Mouse (Mus musculus): ENCODE results near the gene Ehd1.

Ehd1 gene

GRCm38 (mm10) chr19:6333761-6334595, 57.5 kb downstream of the Ehd1 start:
- DNase-seq (ENCODE audit: low read depth, low spot score): no peak

GRCm38 (mm10) chr19:6334673-6335457, 58.3 kb downstream of the Ehd1 start, which contains the start of gene Men1:
Men1 (plus strand) TSS chr19:6334979.
- DNase-seq (ENCODE audit: low read depth, low spot score): peak; percentile 98

GRCm38 (mm10) chr19:6335458-6335827, 58.9 kb downstream of the Ehd1 start:
- DNase-seq (ENCODE audit: low read depth, low spot score): peak; percentile 35

- DNase-seq (ENCODE audit: low read depth, low spot score): no peak
Observed at GRCm38 (mm10) chr19:6336920-6337319, 60.4 kb downstream of the Ehd1 start.

GRCm38 (mm10) chr19:6338171-6338570, 61.6 kb downstream of the Ehd1 start:
- DNase-seq (ENCODE audit: low read depth, low spot score): no peak

- DNase-seq (ENCODE audit: low read depth, low spot score): no peak
Observed at GRCm38 (mm10) chr19:6338716-6339115, 62.2 kb downstream of the Ehd1 start.

GRCm38 (mm10) chr19:6339191-6339590, 62.7 kb downstream of the Ehd1 start:
- no peak for DNase-seq (ENCODE audit: low read depth, low spot score)

- DNase-seq (ENCODE audit: low read depth, low spot score): peak; percentile 75
Observed at GRCm38 (mm10) chr19:6339890-6340504, 63.5 kb downstream of the Ehd1 start.

- peak; percentile 87 for DNase-seq (ENCODE audit: low read depth, low spot score)
Observed at GRCm38 (mm10) chr19:6340524-6341452, 64.3 kb downstream of the Ehd1 start, which contains the start of gene Map4k2. Map4k2 (plus strand) TSS chr19:6341135.

- no peak for DNase-seq (ENCODE audit: low read depth, low spot score)
Observed at GRCm38 (mm10) chr19:6341453-6342077, 65.0 kb downstream of the Ehd1 start.

GRCm38 (mm10) chr19:6342276-6342933, 65.9 kb downstream of the Ehd1 start:
- no peak for DNase-seq (ENCODE audit: low read depth, low spot score)

GRCm38 (mm10) chr19:6343066-6343925, 66.8 kb downstream of the Ehd1 start:
- DNase-seq (ENCODE audit: low read depth, low spot score): no peak

- no peak for DNase-seq (ENCODE audit: low read depth, low spot score)
Observed at GRCm38 (mm10) chr19:6343996-6344395, 67.5 kb downstream of the Ehd1 start.

GRCm38 (mm10) chr19:6346023-6346422, 69.5 kb downstream of the Ehd1 start:
- DNase-seq (ENCODE audit: low read depth, low spot score): no peak

GRCm38 (mm10) chr19:6346661-6347060, 70.1 kb downstream of the Ehd1 start:
- no peak for DNase-seq (ENCODE audit: low read depth, low spot score)

GRCm38 (mm10) chr19:6347615-6348014, 71.1 kb downstream of the Ehd1 start:
- no peak for DNase-seq (ENCODE audit: low read depth, low spot score)

- DNase-seq (ENCODE audit: low read depth, low spot score): no peak
Observed at GRCm38 (mm10) chr19:6348717-6349116, 72.2 kb downstream of the Ehd1 start.

GRCm38 (mm10) chr19:6349215-6349983, 72.9 kb downstream of the Ehd1 start:
- no peak for DNase-seq (ENCODE audit: low read depth, low spot score)
